Mouse (Mus musculus) embryonic facial prominence, embryonic 15.5 days (tissue): ENCODE results near the gene Chaf1a. TPM values are rescaled to one million over a fixed set of nuclear protein-coding genes. Genes with fewer than 3 reads are reported as not detected.

Source experiments
- ATAC-seq: fragments of 200-750 bp; cut with Nextera tagmentation; 2 replicates; pipeline ENCODE4 v1.8.0; 2017; ENCODE audit warnings: low read depth, moderate TSS enrichment; ENCODE audit not compliant: insufficient number of reproducible peaks, low FRiP score, low TSS enrichment
- H3K27ac ChIP-seq: fragments of 300-500 bp; sonication (generic); replicated peaks from 2 replicates; pipeline ENCODE4 v1.5.1; 2015; ENCODE audit warnings: mild to moderate bottlenecking, inconsistent platforms
- H3K27me3 ChIP-seq: fragments of 300-500 bp; sonication (generic); 2 replicates; pipeline ENCODE4 v1.6.1; 2015; ENCODE audit warnings: inconsistent platforms
- H3K36me3 ChIP-seq: fragments of 300-500 bp; sonication (generic); 2 replicates; pipeline ENCODE4 v1.6.1; 2015; ENCODE audit warnings: mild to moderate bottlenecking, inconsistent platforms
- H3K4me1 ChIP-seq: fragments of 300-500 bp; sonication (generic); 2 replicates; pipeline ENCODE4 v1.6.1; 2015; ENCODE audit warnings: inconsistent platforms
- H3K4me2 ChIP-seq: fragments of 300-500 bp; sonication (generic); replicated peaks from 2 replicates; pipeline ENCODE4 v1.6.1; 2015; ENCODE audit warnings: mild to moderate bottlenecking, inconsistent platforms
- H3K4me3 ChIP-seq: fragments of 300-500 bp; sonication (generic); replicated peaks from 2 replicates; pipeline ENCODE4 v1.5.1; 2015; ENCODE audit warnings: mild to moderate bottlenecking, inconsistent platforms
- H3K9ac ChIP-seq: fragments of 300-500 bp; sonication (generic); 2 replicates; pipeline ENCODE4 v1.6.1; 2015; ENCODE audit warnings: inconsistent platforms
- H3K9me3 ChIP-seq: fragments of 300-500 bp; sonication (generic); replicated peaks from 2 replicates; pipeline ENCODE4 v1.6.1; 2016; ENCODE audit warnings: inconsistent platforms
- WGBS: fragments of 180-500 bp; shearing (Covaris S2); methylation state at CpG from one replicate; pipeline ENCODE4 v1.1.7; 2015; 5-methylcytosine and 5-hydroxymethylcytosine counted together
- polyA plus RNA-seq: library from polyadenylated mRNA; unstranded; fragments of >200 nt; fragmentation: Nextera tagmentation; extraction: Ambion mirVana; gene quantifications from 2 replicates; pipeline ENCODE4 v1.2.1, GENCODE M21; 2015

Gene Chaf1a
- polyA plus RNA-seq, 1 experiment from 2014 or later = 23.0 TPM

DNA sequence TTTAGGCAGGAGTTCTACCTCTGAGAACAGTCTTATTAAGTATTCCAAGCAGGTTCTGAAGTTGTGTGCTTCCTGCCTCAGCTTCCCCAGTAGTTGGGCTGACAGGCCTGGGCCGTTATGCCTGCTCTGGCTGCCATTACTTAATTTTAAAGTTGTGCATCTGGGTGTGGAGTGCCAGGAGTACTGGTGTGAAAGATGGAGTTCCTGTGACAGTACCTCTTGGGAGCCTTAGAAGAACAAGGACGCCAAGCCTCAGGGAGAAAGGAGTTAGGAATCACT, 30.3 kb upstream of the Chaf1a start:
- Histone ChIP-seq H3K9me3 (no peaks in the 10 kb centered on the region), H3K36me3 (peaks cover 32% of the 10 kb centered on the region), H3K4me3 (peak overlapping the region; percentile 67), H3K9ac (peak overlapping the region; percentile 66), H3K4me2 (peak overlapping the region; percentile 99), H3K4me1 (peaks cover 31% of the 10 kb centered on the region), H3K27ac (0 out of 2 replicates have a peak overlapping the region, but pooled peaks have one; percentile 90), H3K27me3 (no peaks in the 10 kb centered on the region)
- WGBS = 33% methylated on average over 2 of the region's 2 CpGs
- no peak for ATAC-seq

DNA sequence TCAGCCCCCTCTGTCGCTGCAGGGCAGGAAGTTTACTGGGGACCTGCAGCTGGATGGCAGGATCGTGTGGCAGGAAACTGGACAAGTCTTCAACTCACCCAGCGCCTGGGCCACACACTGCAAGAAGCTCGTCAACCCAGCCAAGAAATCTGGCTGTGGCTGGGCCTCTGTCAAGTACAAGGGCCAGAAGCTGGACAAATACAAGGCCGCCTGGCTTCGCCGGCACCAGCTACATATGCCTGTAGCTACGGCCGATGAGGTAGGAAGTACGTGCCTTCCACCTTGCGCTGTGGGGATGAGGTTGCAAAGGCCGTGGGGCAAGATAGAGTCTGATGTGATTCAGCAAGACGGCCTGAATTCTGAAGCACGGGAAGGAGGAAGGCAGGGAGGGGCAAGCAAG, 30.0 kb upstream of the Chaf1a start:
- Histone ChIP-seq H3K27ac (peak overlapping the region; percentile 90; the same call in 1 of the 2 replicates), H3K4me3 (peak overlapping the region; percentile 67), H3K9me3 (no peaks in the 10 kb centered on the region), H3K36me3 (peaks cover 36% of the 10 kb centered on the region), H3K4me1 (peaks cover 31% of the 10 kb centered on the region), H3K9ac (peak overlapping the region; percentile 66), H3K4me2 (peak overlapping the region; percentile 99), H3K27me3 (no peaks in the 10 kb centered on the region)
- no peak for ATAC-seq
- WGBS = 67% methylated on average over 14 of the region's 14 CpGs

DNA sequence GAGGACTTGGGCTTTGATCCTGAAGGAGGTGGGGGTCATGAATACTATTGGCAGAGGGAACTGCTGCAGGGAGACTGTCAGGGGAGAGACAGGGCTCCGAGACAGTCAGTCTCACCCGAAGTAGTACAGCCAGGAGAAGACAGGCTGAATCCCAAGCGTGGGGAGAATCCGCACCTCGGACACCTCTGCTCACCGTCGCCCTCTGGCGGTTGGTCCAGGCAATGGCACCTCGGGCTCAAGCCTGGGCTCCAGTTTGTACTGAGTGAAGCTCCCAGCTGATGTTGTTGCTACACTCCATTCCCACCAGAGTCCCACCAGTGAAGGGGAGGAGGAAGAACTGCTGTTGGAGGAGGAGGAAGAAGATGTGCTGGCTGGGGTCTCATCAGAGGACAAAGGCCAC, 29.6 kb upstream of the Chaf1a start:
- Histone ChIP-seq H3K27me3 (no peaks in the 10 kb centered on the region), H3K27ac (no peak overlapping the region), H3K9me3 (no peaks in the 10 kb centered on the region), H3K4me1 (peaks cover 31% of the 10 kb centered on the region), H3K36me3 (peaks cover 40% of the 10 kb centered on the region), H3K9ac (0 out of 2 replicates have a peak overlapping the region, but pooled peaks have one; percentile 66), H3K4me2 (peak overlapping the region; percentile 99), H3K4me3 (peak overlapping the region; percentile 67)
- ATAC-seq = no peak
- WGBS = 4% methylated on average over 9 of the region's 9 CpGs

DNA sequence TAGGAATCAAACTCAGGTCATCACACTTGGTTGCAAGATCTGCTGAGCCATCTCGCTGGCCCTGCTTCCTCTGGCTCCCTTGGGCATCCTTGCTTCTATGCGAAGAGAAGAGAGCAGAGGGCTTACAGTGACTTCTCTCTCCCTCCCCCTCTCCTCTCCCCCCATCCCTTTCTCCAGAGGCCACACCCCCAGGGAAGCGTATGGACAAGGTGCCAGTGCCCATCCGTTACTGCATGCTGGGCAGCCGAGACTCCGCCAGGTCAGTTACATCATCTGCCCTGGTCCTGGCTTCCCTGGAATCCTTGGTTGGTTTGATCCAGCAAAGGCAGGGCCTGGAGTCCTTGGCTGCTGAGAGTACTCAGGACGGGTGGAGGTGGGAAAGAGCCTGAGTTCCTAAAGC, 28.8 kb upstream of the Chaf1a start:
- no peak for ATAC-seq
- WGBS = 85% methylated on average over 7 of the region's 7 CpGs

DNA sequence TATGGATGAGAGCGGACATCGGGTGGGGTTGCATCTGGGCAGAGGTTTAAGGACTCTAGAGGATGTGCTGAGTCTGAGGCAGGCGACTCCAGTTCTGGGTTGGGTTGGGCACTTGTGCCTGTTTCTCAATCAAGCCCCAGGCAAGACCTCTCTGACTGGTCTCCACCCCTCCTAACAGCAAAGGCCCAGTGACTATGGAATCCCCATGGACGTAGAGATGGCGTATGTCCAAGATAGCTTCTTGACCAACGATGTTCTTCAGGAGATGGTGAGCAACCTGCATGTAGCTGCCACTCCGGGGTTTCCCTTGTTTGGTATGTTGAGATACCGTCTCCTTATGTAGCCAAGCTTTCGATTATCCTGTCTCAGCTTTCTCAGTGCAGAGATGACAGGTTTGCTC, 24.9 kb upstream of the Chaf1a start:
- 89% methylated on average over 9 of the region's 9 CpGs for WGBS
- Histone ChIP-seq H3K4me1 (peaks cover 11% of the 10 kb centered on the region), H3K4me2 (no peak overlapping the region), H3K27ac (no peak overlapping the region), H3K36me3 (peaks cover 86% of the 10 kb centered on the region), H3K4me3 (no peak overlapping the region), H3K9ac (no peak overlapping the region), H3K27me3 (no peaks in the 10 kb centered on the region), H3K9me3 (no peaks in the 10 kb centered on the region)
- ATAC-seq = no peak

More for the DNA sequence above, 28.8 kb upstream of the Chaf1a start:
- no peak overlapping the region for H3K4me2 ChIP-seq
- no peak overlapping the region for H3K9ac ChIP-seq
- H3K9me3 ChIP-seq = no peaks in the 10 kb centered on the region
- peaks cover 47% of the 10 kb centered on the region for H3K36me3 ChIP-seq
- peaks cover 31% of the 10 kb centered on the region for H3K4me1 ChIP-seq
- 0 out of 2 replicates have a peak overlapping the region, but pooled peaks have one; percentile 7 for H3K27ac ChIP-seq
- no peaks in the 10 kb centered on the region for H3K27me3 ChIP-seq
- H3K4me3 ChIP-seq = no peak overlapping the region

DNA sequence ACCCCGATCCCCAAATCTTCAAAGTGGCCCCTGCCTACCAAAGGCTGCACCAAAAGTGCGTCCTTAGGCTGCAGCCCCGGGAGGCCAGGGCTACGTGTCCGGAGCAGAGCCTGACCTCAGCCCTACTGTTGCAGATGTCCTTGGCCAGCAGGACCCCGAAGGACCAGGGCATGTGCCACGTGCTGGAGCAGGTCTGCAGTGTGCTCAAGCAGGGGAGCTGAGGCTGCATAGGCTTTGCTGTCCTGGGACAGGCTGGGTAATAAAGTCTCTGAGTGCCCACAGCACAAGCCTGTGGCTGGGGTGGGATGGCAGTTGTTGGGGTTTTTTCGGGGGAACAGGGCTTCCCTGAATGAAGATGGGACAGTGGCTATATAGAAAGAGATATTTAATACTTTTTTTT, 23.9 kb upstream of the Chaf1a start:
- H3K4me1 ChIP-seq = peaks cover 2% of the 10 kb centered on the region; the same call in 1 of the 2 replicates
- no peak for ATAC-seq
- no peaks in the 10 kb centered on the region for H3K9me3 ChIP-seq
- no peak overlapping the region for H3K9ac ChIP-seq
- H3K4me2 ChIP-seq = no peak overlapping the region
- H3K27ac ChIP-seq = no peak overlapping the region; the same call in 1 of the 2 replicates
- no peaks in the 10 kb centered on the region for H3K27me3 ChIP-seq
- H3K4me3 ChIP-seq = no peak overlapping the region
- H3K36me3 ChIP-seq = peaks cover 85% of the 10 kb centered on the region
- WGBS = 80% methylated on average over 8 of the region's 8 CpGs

DNA sequence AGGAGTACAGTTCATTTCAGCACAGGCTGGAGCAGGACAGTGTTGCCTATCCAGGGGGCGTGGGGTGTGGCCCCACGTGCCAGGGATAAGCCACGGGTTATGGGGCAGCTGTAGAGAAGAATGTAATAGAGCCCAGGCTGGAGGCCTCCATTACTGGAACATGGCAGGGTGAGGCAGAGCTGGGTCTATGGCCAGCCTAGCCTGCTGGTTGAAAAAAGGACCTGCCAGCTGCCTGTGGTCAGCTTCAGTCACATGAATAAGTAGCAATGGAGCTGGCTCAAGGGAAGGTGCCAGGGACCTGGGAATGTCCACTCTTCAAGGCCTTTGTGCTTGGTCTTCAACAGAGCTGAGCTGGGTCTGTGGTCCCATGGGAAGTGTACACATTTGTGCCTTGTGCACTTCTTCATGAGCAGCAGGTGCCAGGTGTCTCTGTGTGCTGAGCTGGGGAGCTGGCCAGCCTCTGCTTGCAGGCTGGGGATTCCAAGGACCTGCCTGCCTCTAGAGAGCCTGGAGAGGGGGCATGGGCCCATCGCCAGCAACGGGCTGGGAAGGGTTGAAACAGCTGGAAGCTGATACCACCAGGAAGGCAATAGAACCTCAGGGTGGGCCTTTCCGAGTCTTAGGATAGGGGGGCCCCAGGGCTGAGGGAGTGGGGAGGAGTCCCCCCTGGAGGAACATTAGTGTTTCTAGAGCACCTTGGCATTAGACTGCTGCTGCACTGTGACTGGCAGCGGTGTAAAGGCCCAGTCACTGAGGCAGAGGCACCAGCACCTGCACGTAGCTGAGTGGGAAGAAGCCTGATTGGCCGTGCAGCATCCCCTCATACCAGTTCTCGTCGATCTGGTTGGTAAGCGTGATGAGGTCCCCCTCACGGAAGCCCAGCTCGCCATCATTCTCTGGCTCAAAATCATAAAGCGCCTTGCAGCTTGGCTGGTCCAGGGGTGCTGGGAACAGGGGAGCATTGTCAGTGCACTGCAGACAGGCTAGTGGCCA, 23.1 kb upstream of the Chaf1a start:
- peaks cover 78% of the 10 kb centered on the region for H3K36me3 ChIP-seq

DNA sequence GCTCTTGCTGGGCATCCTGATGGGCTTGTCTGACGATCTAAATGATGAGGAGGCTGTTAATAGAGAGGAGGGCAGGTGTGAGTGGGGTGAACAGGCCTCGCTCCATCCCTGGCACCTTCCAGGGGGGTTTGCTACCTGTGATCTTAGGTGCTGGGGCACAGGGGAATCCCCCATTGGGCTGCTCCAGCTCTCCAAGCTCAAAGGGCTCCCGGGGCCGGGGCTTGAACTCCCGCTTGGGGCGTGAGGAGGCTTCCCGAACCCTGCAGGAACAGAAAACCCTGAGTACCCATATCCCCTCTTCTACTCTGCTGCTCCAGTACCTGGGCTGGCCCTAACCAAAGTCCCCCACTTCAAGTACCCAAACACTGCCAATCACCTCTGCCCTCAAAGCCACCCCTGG, 22.4 kb upstream of the Chaf1a start:
- peaks cover 78% of the 10 kb centered on the region for H3K36me3 ChIP-seq
- H3K4me2 ChIP-seq = no peak overlapping the region
- H3K4me1 ChIP-seq = peaks cover 5% of the 10 kb centered on the region
- 90% methylated on average over 7 of the region's 7 CpGs for WGBS
- H3K9ac ChIP-seq = no peak overlapping the region
- H3K9me3 ChIP-seq = no peaks in the 10 kb centered on the region
- no peaks in the 10 kb centered on the region for H3K27me3 ChIP-seq
- no peak overlapping the region for H3K27ac ChIP-seq
- no peak overlapping the region for H3K4me3 ChIP-seq
- no peak for ATAC-seq

More for the DNA sequence above, 23.1 kb upstream of the Chaf1a start:
- no peak overlapping the region for H3K4me3 ChIP-seq
- no peak overlapping the region for H3K4me2 ChIP-seq
- H3K27ac ChIP-seq = no peak overlapping the region; the same call in 1 of the 2 replicates
- no peaks in the 10 kb centered on the region for H3K9me3 ChIP-seq
- no peak for ATAC-seq
- H3K9ac ChIP-seq = no peak overlapping the region
- 70% methylated on average over 15 of the region's 15 CpGs for whole genome bisulfite sequencing
- no peaks in the 10 kb centered on the region; the same call in 1 of the 2 replicates for H3K4me1 ChIP-seq
- no peaks in the 10 kb centered on the region for H3K27me3 ChIP-seq

DNA sequence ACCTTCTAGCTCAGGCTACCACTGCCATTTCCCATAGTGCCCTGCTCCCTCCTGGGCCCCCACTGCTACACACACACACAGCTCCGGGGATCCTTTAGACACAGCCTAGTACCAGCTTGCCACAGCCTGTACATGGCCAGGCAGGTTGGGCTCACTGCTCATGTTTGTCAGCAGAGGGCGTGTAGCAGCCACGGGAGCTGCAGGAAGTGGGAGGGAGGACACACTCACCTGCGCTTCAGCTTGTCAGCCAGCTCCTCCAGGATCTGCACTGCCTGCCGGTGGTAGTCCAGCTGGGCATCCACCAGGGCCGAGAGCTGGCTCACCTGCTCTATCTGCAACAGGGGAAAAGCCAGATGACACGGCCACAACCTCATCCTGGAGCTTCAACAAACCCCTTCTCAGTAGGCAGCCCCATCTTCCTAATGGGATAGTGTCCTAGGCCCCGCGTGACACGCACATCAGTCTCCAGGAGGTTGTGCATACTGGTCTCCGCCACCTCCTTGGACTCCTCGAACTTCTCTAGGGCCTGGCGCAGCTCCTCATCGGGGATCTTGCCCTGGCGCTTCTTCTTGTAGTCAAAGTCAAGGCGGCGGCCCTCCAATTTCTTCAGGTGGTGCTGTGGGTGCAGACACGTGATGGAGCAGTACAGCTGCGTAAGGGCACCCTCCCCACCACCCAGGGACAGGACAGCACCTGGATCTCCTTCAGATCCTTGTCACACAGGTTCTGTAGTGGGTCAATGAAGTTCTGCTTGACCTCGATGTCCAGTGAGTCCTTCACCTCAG, 21.7 kb upstream of the Chaf1a start:
- peaks cover 72% of the 10 kb centered on the region for H3K36me3 ChIP-seq
- H3K4me1 ChIP-seq = peaks cover 11% of the 10 kb centered on the region
- 67% methylated on average over 20 of the region's 20 CpGs for WGBS
- 0 out of 2 replicates have a peak overlapping the region, but pooled peaks have one; percentile 2 for H3K27ac ChIP-seq
- no peaks in the 10 kb centered on the region for H3K9me3 ChIP-seq
- ATAC-seq = no peak
- no peak overlapping the region for H3K4me3 ChIP-seq
- no peak overlapping the region for H3K4me2 ChIP-seq
- H3K9ac ChIP-seq = no peak overlapping the region
- no peaks in the 10 kb centered on the region for H3K27me3 ChIP-seq

DNA sequence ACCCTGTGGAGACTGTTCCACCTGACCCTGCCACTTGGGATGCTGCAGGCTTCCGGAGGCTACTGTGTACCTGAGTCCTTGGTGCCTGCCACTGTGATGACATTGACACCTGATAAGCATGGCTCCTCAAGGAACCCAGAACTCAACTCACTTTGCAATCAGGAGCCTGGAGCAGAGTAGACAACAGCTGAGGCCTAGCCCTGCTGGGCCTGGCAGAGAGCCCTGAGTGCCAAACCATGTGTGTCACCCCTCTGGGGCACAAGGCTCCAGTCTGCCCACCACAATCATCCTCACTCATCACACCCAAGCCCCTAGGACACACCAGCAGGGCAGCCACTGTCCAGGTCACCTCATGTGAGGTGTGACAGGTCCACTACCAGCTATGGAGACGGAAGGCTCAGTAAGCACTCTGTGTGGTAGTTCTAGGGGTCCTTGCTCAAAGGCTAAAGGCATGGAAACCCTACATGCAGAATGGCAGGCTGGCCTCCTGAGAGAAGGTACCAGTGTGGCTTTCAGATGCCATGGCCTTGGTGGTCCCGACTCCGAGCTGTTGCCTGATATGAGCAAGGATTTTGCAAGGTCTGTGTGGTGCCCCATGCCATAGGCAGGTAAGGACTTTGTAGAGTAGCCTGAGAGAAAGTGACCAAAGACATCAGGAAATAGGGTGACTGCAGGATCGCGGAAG, 19.7 kb upstream of the Chaf1a start:
- Histone ChIP-seq H3K9me3 (no peaks in the 10 kb centered on the region), H3K27me3 (no peaks in the 10 kb centered on the region), H3K4me3 (no peak overlapping the region), H3K27ac (no peak overlapping the region), H3K4me1 (peaks cover 26% of the 10 kb centered on the region), H3K36me3 (peaks cover 55% of the 10 kb centered on the region), H3K9ac (no peak overlapping the region), H3K4me2 (no peak overlapping the region)
- no peak for ATAC-seq
- WGBS = 85% methylated on average over 6 of the region's 6 CpGs
